Mouse (Mus musculus): ENCODE results near the gene Epb41l1.

Epb41l1 gene

GRCm38 (mm10) chr2:156529726-156530125, 109.0 kb downstream of the Epb41l1 start:
- DNase-seq (ENCODE audit: low read depth, low spot score): peak; percentile 43

- DNase-seq (ENCODE audit: low read depth, low spot score): no peak
Measured at GRCm38 (mm10) chr2:156533160-156533559, 112.5 kb downstream of the Epb41l1 start.

- no peak for DNase-seq (ENCODE audit: low read depth, low spot score)
Measured at GRCm38 (mm10) chr2:156538817-156539555, 118.3 kb downstream of the Epb41l1 start.

- DNase-seq (ENCODE audit: low read depth, low spot score): no peak
Measured at GRCm38 (mm10) chr2:156540991-156541390, 120.3 kb downstream of the Epb41l1 start.

GRCm38 (mm10) chr2:156542410-156542809, 121.7 kb downstream of the Epb41l1 start:
- DNase-seq (ENCODE audit: low read depth, low spot score): no peak

- DNase-seq (ENCODE audit: low read depth, low spot score): no peak
Measured at GRCm38 (mm10) chr2:156543804-156544203, 123.1 kb downstream of the Epb41l1 start.

- DNase-seq (ENCODE audit: low read depth, low spot score): peak; percentile 87
Measured at GRCm38 (mm10) chr2:156547123-156547891, 126.6 kb downstream of the Epb41l1 start, which contains the start of gene Aar2. Gene Aar2, plus strand, starts transcription at chr2:156547584.

- DNase-seq (ENCODE audit: low read depth, low spot score): no peak
Measured at GRCm38 (mm10) chr2:156552421-156552820, 131.7 kb downstream of the Epb41l1 start.

GRCm38 (mm10) chr2:156561808-156562207, 141.1 kb downstream of the Epb41l1 start:
- no peak for DNase-seq (ENCODE audit: low read depth, low spot score)

- no peak for DNase-seq (ENCODE audit: low read depth, low spot score)
Measured at GRCm38 (mm10) chr2:156563557-156563956, 142.8 kb downstream of the Epb41l1 start.

GRCm38 (mm10) chr2:156566512-156566911, 145.8 kb downstream of the Epb41l1 start:
- no peak for DNase-seq (ENCODE audit: low read depth, low spot score)

- no peak for DNase-seq (ENCODE audit: low read depth, low spot score)
Measured at GRCm38 (mm10) chr2:156568647-156569046, 147.9 kb downstream of the Epb41l1 start.

- DNase-seq (ENCODE audit: low read depth, low spot score): no peak
Measured at GRCm38 (mm10) chr2:156569261-156569660, 148.6 kb downstream of the Epb41l1 start.

- DNase-seq (ENCODE audit: low read depth, low spot score): no peak
Measured at GRCm38 (mm10) chr2:156571521-156571920, 150.8 kb downstream of the Epb41l1 start.

- no peak for DNase-seq (ENCODE audit: low read depth, low spot score)
Measured at GRCm38 (mm10) chr2:156576850-156577587, 156.3 kb downstream of the Epb41l1 start.

GRCm38 (mm10) chr2:156580507-156580906, 159.8 kb downstream of the Epb41l1 start:
- DNase-seq (ENCODE audit: low read depth, low spot score): no peak

GRCm38 (mm10) chr2:156581244-156581643, 160.5 kb downstream of the Epb41l1 start:
- DNase-seq (ENCODE audit: low read depth, low spot score): no peak

GRCm38 (mm10) chr2:156582887-156583286, 162.2 kb downstream of the Epb41l1 start:
- no peak for DNase-seq (ENCODE audit: low read depth, low spot score)

- no peak for DNase-seq (ENCODE audit: low read depth, low spot score)
Measured at GRCm38 (mm10) chr2:156584154-156584796, 163.6 kb downstream of the Epb41l1 start.

GRCm38 (mm10) chr2:156584797-156585471, 164.2 kb downstream of the Epb41l1 start:
- no peak for DNase-seq (ENCODE audit: low read depth, low spot score)

GRCm38 (mm10) chr2:156589481-156589880, 168.8 kb downstream of the Epb41l1 start:
- no peak for DNase-seq (ENCODE audit: low read depth, low spot score)

All from forelimb bud, embryonic 11.5 days (tissue).